Mouse (Mus musculus): Measurements from ENCODE around the gene Spag17.

Gene Spag17

DNA sequence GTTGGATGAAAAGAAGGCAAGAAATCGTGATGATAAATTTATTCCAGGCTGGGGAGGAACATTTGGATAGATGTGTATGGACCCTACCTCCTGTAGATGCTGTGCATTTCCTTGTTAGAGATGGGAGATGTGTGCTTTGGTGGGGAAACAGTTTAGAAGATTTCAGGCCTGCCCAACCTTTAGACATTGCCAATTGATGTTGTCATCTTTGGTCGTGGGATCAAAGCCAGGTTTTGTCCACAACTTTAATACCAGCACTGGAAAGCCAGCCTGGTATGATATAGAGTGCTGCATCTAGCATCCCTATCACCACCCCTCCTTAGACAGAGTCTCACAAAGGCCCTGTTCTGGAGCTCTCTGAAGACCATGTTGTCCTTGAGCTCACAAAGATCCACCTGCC is 278.4 kb downstream of the Spag17 start:
- DNase-seq (ENCODE audit: low spot score in 2 of 2) = no peak

DNA sequence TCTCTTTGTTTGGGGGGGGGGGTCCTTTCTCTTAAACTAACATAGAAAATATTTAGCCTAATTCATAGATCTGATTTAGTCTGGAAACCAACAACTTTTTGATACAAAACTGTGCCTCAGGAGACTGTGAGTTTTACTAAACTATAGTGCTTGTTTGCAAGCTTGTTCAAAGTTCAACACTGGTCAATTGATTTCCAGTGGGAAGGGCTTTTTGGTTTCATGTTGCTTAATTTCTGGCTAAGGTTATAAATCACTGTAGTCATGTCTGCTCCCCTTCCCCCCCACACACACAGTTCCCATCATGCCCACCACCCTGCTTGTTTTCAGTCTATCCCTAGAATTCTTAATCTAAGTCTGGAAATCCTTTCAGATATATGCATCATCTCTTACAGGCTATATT is 279.8 kb downstream of the Spag17 start:
- DNase-seq (ENCODE audit: low spot score in 2 of 2) = no peak

DNA sequence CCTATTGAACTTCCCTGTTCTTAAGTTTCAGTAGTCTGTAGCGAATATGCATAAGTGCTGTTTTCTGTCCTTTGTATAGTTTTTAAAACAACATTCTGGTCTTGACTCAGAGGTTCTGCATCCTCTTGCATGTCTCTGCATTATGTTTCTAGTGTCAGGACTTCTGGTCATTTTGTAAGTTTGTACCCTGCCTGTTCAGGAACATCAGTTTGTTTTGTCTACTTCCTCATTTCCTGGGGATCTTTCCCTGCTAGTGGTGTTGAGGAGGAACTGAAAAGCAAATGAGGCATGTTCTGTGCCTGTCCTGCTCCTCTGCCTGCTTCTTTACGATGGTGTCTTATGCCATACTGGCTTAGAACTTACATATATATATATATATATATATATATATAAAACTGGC is 290.8 kb downstream of the Spag17 start:
- no peak for DNase-seq (ENCODE audit: low spot score in 2 of 2)

DNA sequence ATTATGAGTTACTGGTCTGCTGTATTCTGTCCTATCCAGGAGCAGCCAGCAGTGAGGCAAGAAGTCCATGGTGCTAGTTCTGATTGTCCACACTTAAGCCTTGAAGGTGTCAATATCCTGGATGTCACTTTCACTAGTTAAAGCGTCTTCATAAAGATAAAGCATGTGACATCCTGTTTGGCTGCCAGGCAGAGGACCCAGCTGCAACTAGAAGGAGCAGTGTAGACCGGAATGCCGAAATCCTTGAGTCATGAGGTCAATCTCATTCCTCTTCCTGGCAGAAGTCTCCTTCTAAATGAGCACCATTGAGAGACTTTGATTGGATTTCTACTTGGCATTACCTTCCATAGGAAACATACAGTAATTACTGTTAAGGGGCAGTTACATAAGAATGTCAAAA is 295.3 kb downstream of the Spag17 start:
- no peak for DNase-seq (ENCODE audit: low spot score in 2 of 2)

GRCm38 (mm10) chr3:100189444-100189843 is 304.2 kb downstream of the Spag17 start:
- peak in 1 of 2 experiments; percentile 26 for DNase-seq (ENCODE audit: low spot score in 2 of 2)

- DNase-seq (ENCODE audit: low spot score in 2 of 2) = no peak
Observed at GRCm38 (mm10) chr3:100189861-100190260, 304.7 kb downstream of the Spag17 start.
